Mouse (Mus musculus): ENCODE data around the gene Mcidas. TPM values are rescaled to one million over a fixed set of nuclear protein-coding genes. Genes with fewer than 3 reads are reported as not detected.

Mcidas gene
- polyA plus RNA-seq, 1 experiment from 2014 or later = 0.17 TPM

GRCm38 (mm10) chr13:113022467-113022866 is 28.8 kb downstream of the Mcidas start:
- 66% methylated on average over 8 of the region's 8 CpGs for WGBS
- H3K4me1 ChIP-seq (ENCODE audit: control insufficient read depth, insufficient read depth, low read length) = no peaks in the 10 kb centered on the region
- no peak overlapping the region for H3K27ac ChIP-seq (ENCODE audit: low read length)
- no peaks in the 10 kb centered on the region for H3K9me3 ChIP-seq (ENCODE audit: control insufficient read depth, low read depth, low read length)
- no peak overlapping the region for H3K4me2 ChIP-seq (replicated peaks; ENCODE audit: low read depth, low read length)
- H3K36me3 ChIP-seq (ENCODE audit: control insufficient read depth, insufficient read depth, low read length) = no peaks in the 10 kb centered on the region
- no peak for ATAC-seq (ENCODE audit: insufficient number of reproducible peaks, insufficient read depth, low FRiP score, low read depth)
- no peaks in the 10 kb centered on the region for H3K27me3 ChIP-seq (ENCODE audit: control insufficient read depth, insufficient read depth, low read length)
- no peak overlapping the region for H3K9ac ChIP-seq (replicated peaks; ENCODE audit: low read depth, low read length)
- no peak overlapping the region for H3K4me3 ChIP-seq (ENCODE audit: low read depth, low read length)

- no peak overlapping the region for H3K27ac ChIP-seq (ENCODE audit: low read length)
- 67% methylated on average over 17 of the region's 17 CpGs for WGBS
- no peak overlapping the region for H3K4me2 ChIP-seq (replicated peaks; ENCODE audit: low read depth, low read length)
- H3K9ac ChIP-seq (replicated peaks; ENCODE audit: low read depth, low read length) = no peak overlapping the region
- H3K27me3 ChIP-seq (ENCODE audit: control insufficient read depth, insufficient read depth, low read length) = no peaks in the 10 kb centered on the region
- no peaks in the 10 kb centered on the region for H3K4me1 ChIP-seq (ENCODE audit: control insufficient read depth, insufficient read depth, low read length)
- no peaks in the 10 kb centered on the region for H3K9me3 ChIP-seq (ENCODE audit: control insufficient read depth, low read depth, low read length)
- ATAC-seq (ENCODE audit: insufficient number of reproducible peaks, insufficient read depth, low FRiP score, low read depth) = no peak
- H3K36me3 ChIP-seq (ENCODE audit: control insufficient read depth, insufficient read depth, low read length) = no peaks in the 10 kb centered on the region
- H3K4me3 ChIP-seq (ENCODE audit: low read depth, low read length) = no peak overlapping the region
Measured at GRCm38 (mm10) chr13:113023274-113024143, 29.9 kb downstream of the Mcidas start.

GRCm38 (mm10) chr13:113031351-113031750 is 37.7 kb downstream of the Mcidas start:
- ATAC-seq (ENCODE audit: insufficient number of reproducible peaks, insufficient read depth, low FRiP score, low read depth) = no peak
- H3K4me2 ChIP-seq (replicated peaks; ENCODE audit: low read depth, low read length) = peak overlapping the region; percentile 99
- peaks cover 16% of the 10 kb centered on the region for H3K27me3 ChIP-seq (ENCODE audit: control insufficient read depth, insufficient read depth, low read length)
- no peaks in the 10 kb centered on the region for H3K9me3 ChIP-seq (ENCODE audit: control insufficient read depth, low read depth, low read length)
- H3K4me3 ChIP-seq (ENCODE audit: low read depth, low read length) = peak overlapping the region; percentile 50
- no peak overlapping the region for H3K27ac ChIP-seq (ENCODE audit: low read length)
- H3K36me3 ChIP-seq (ENCODE audit: control insufficient read depth, insufficient read depth, low read length) = no peaks in the 10 kb centered on the region
- H3K4me1 ChIP-seq (ENCODE audit: control insufficient read depth, insufficient read depth, low read length) = peaks cover 10% of the 10 kb centered on the region; the same call in 1 of the 2 replicates
- 2% methylated on average over 7 of the region's 7 CpGs for WGBS
- no peak overlapping the region for H3K9ac ChIP-seq (replicated peaks; ENCODE audit: low read depth, low read length)

- ATAC-seq (ENCODE audit: insufficient number of reproducible peaks, insufficient read depth, low FRiP score, low read depth) = peak; percentile 44
- H3K36me3 ChIP-seq (ENCODE audit: control insufficient read depth, insufficient read depth, low read length) = no peaks in the 10 kb centered on the region
Measured at GRCm38 (mm10) chr13:113031792-113032571, 38.3 kb downstream of the Mcidas start.

GRCm38 (mm10) chr13:113032831-113033230 is 39.2 kb downstream of the Mcidas start:
- Histone ChIP-seq H3K4me3 (ENCODE audit: low read depth, low read length) (no peak overlapping the region), H3K4me2 (replicated peaks; ENCODE audit: low read depth, low read length) (no peak overlapping the region), H3K9ac (replicated peaks; ENCODE audit: low read depth, low read length) (no peak overlapping the region), H3K4me1 (ENCODE audit: control insufficient read depth, insufficient read depth, low read length) (peaks cover 10% of the 10 kb centered on the region; the same call in 1 of the 2 replicates), H3K36me3 (ENCODE audit: control insufficient read depth, insufficient read depth, low read length) (no peaks in the 10 kb centered on the region), H3K27ac (ENCODE audit: low read length) (no peak overlapping the region), H3K9me3 (ENCODE audit: control insufficient read depth, low read depth, low read length) (no peaks in the 10 kb centered on the region), H3K27me3 (ENCODE audit: control insufficient read depth, insufficient read depth, low read length) (peaks cover 16% of the 10 kb centered on the region)
- ATAC-seq (ENCODE audit: insufficient number of reproducible peaks, insufficient read depth, low FRiP score, low read depth) = no peak

More at GRCm38 (mm10) chr13:113031792-113032571, 38.3 kb downstream of the Mcidas start:
- Histone ChIP-seq H3K9me3 (ENCODE audit: control insufficient read depth, low read depth, low read length) (no peaks in the 10 kb centered on the region), H3K4me2 (replicated peaks; ENCODE audit: low read depth, low read length) (peak overlapping the region; percentile 99), H3K27me3 (ENCODE audit: control insufficient read depth, insufficient read depth, low read length) (peaks cover 16% of the 10 kb centered on the region), H3K9ac (replicated peaks; ENCODE audit: low read depth, low read length) (peak overlapping the region; percentile 36), H3K4me1 (ENCODE audit: control insufficient read depth, insufficient read depth, low read length) (peaks cover 10% of the 10 kb centered on the region; the same call in 1 of the 2 replicates), H3K4me3 (ENCODE audit: low read depth, low read length) (peak overlapping the region; percentile 50), H3K27ac (ENCODE audit: low read length) (no peak overlapping the region)
- WGBS = under 1% methylated on average over 40 of the region's 40 CpGs

DNA sequence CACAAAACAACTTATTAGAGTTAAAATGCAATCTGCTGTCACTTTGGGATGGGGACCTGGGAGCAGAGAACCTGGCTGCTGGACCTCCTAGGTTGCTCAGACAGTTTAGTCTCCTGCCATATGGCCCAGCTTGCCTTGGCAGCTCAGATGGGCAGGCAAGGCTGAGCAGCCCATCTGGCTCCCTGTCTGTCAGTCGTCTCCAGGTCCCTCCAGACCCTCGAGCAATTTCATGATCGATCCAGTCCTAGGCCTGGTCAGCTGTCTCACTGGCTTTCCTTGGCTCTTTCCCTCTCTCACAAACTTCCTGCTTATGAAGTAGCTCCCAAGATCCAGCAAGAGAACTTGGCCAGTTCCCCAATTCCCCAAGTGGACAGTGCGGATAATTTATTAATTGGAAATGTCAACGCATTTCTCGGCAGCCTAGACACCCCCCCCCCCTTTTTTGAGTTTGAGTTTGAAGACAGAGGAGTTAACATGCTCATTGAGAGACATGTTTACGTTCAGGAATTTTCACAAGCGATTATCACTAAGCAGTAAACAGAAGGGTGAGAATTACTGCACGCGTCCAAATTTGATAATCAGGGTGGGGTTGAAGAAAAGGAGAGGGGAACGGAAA is 40.7 kb downstream of the Mcidas start:
- Histone ChIP-seq H3K27ac (ENCODE audit: low read length) (no peak overlapping the region), H3K9me3 (ENCODE audit: control insufficient read depth, low read depth, low read length) (no peaks in the 10 kb centered on the region), H3K9ac (replicated peaks; ENCODE audit: low read depth, low read length) (no peak overlapping the region), H3K36me3 (ENCODE audit: control insufficient read depth, insufficient read depth, low read length) (no peaks in the 10 kb centered on the region), H3K4me3 (ENCODE audit: low read depth, low read length) (peak overlapping the region; percentile 55), H3K4me2 (replicated peaks; ENCODE audit: low read depth, low read length) (peak overlapping the region; percentile 95), H3K27me3 (ENCODE audit: control insufficient read depth, insufficient read depth, low read length) (peaks cover 16% of the 10 kb centered on the region), H3K4me1 (ENCODE audit: control insufficient read depth, insufficient read depth, low read length) (peaks cover 10% of the 10 kb centered on the region; the same call in 1 of the 2 replicates)
- 2% methylated on average over 11 of the region's 11 CpGs for WGBS
- no peak for ATAC-seq (ENCODE audit: insufficient number of reproducible peaks, insufficient read depth, low FRiP score, low read depth)

- Histone ChIP-seq H3K27ac (ENCODE audit: low read length) (no peak within 1 kb of the TSS), H3K9ac (replicated peaks; ENCODE audit: low read depth, low read length) (no peak within 1 kb of the TSS; the same call in 1 of the 2 replicates), H3K4me2 (replicated peaks; ENCODE audit: low read depth, low read length) (peak within 1 kb of the TSS; percentile 95), H3K4me3 (ENCODE audit: low read depth, low read length) (peak within 1 kb of the TSS; percentile 55), H3K36me3 (ENCODE audit: control insufficient read depth, insufficient read depth, low read length) (no peaks in the 10 kb centered on the region), H3K4me1 (ENCODE audit: control insufficient read depth, insufficient read depth, low read length) (peaks cover 10% of the 10 kb centered on the region; the same call in 1 of the 2 replicates), H3K9me3 (ENCODE audit: control insufficient read depth, low read depth, low read length) (no peaks in the 10 kb centered on the region), H3K27me3 (ENCODE audit: control insufficient read depth, insufficient read depth, low read length) (peaks cover 16% of the 10 kb centered on the region)
- ATAC-seq (ENCODE audit: insufficient number of reproducible peaks, insufficient read depth, low FRiP score, low read depth) = no peak
- under 1% methylated on average over 46 of the region's 46 CpGs for WGBS
Measured at GRCm38 (mm10) chr13:113034950-113035421, 41.3 kb downstream of the Mcidas start, which contains the start of gene Cdc20b. Gene Cdc20b, plus strand, starts transcription at chr13:113035111.

GRCm38 (mm10) chr13:113035852-113036251 is 42.2 kb downstream of the Mcidas start:
- ATAC-seq (ENCODE audit: insufficient number of reproducible peaks, insufficient read depth, low FRiP score, low read depth) = peak; percentile 88
- Histone ChIP-seq H3K4me1 (ENCODE audit: control insufficient read depth, insufficient read depth, low read length) (peaks cover 10% of the 10 kb centered on the region; the same call in 1 of the 2 replicates), H3K27ac (ENCODE audit: low read length) (no peak overlapping the region), H3K9me3 (ENCODE audit: control insufficient read depth, low read depth, low read length) (no peaks in the 10 kb centered on the region), H3K36me3 (ENCODE audit: control insufficient read depth, insufficient read depth, low read length) (no peaks in the 10 kb centered on the region), H3K4me3 (ENCODE audit: low read depth, low read length) (peak overlapping the region; percentile 55), H3K4me2 (replicated peaks; ENCODE audit: low read depth, low read length) (peak overlapping the region; percentile 95), H3K27me3 (ENCODE audit: control insufficient read depth, insufficient read depth, low read length) (peaks cover 16% of the 10 kb centered on the region), H3K9ac (replicated peaks; ENCODE audit: low read depth, low read length) (no peak overlapping the region)
- 0% methylated on average over 4 of the region's 4 CpGs for WGBS
